Comparison of ENCODE assay signal across 26 mouse cellular contexts in the genomic region with DNA sequence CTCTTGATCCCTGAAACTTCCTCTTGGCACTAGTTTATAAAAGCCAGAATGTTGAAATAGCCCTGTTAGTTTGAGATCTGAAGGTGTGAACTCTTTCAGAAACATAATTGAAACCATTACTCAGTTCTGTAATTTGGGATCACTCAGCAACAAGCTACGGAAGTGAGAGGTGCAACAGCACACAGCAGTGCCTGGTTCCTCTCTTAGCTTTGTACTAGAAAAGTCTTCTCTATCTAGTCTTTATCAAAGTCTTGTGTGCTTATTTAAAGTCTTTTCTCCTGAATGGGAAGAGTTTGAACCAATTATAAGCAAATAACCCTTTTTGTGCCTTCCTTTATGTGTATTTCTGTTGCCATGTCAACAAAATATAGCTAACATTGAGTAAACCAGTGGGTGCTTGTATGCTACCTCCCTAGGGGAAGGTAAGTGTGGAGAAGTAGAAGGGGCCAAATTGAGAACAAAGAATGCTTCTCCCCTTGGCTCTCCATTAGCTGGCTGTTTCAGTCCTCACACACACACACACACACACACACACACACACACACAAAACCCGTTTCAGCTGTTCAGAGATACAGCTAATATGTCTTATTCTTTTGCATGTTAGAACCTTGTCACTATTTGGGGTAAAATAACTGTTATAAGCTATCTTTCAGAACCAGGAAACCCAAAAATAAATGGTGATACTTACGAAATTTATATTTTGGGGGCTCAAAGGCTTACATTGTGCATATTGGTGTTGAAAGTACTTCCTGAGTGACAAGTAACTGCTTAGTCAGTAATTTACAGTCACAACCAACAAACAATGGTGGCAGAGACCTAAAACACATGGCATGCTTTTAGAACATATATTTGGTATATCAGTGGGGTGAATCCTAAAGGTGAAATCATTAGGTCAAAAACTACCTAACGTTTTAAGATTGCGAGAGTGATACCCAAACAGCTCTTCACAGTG. TPM values are rescaled to one million over a fixed set of nuclear protein-coding genes. Genes with fewer than 3 reads are reported as not detected.
DNase-seq lines count a peak whose midpoint lies in the region; ATAC-seq and TF ChIP-seq lines count a peak whose summit lies in the region.
"Had no signal": no experiment of that assay in that cellular context is flagged by ENCODE, and none has a peak within 500 bp of the region (broad histone marks: within the 10 kb centered on the region; RNA-seq: fewer than 3 reads in every experiment).

No protein-coding gene starts in this region.

- DNase-seq in kidney, postnatal 25 days, result no peak
- DNase-seq in A20 (ENCODE audit: low read depth, low spot score), result peak; percentile 75
- no peak for DNase-seq in layer of hippocampus, postnatal 36 days
- no peak for DNase-seq in hindbrain, postnatal 0 days (ENCODE audit: low spot score)
- DNase-seq: adrenal gland, postnatal 14 days; cerebellum, adult 18-20 months; cerebellum, postnatal 36 days; heart, adult 11 months; heart, postnatal 14 days; kidney, adult 11 months; kidney, postnatal 10 days; liver, embryonic 13.5 days; right cerebral cortex, postnatal 14 days had no signal

- no peak overlapping the region for H3K4me2 ChIP-seq in kidney, embryonic 16.5 days (replicated peaks; ENCODE audit: low read depth, low read length)
- no peak overlapping the region for H3K4me2 ChIP-seq in hindbrain, postnatal 0 days (ENCODE audit: low read depth, low read length)
- H3K4me2 ChIP-seq in intestine, postnatal 0 days (replicated peaks; ENCODE audit: low read depth), result no peak overlapping the region
- H3K4me2 ChIP-seq: forebrain, embryonic 13.5 days; heart, embryonic 12.5 days; hindbrain, embryonic 13.5 days; limb, embryonic 12.5 days; liver, embryonic 13.5 days; lung, embryonic 15.5 days; neural tube, embryonic 13.5 days had no signal

- no peaks in the 10 kb centered on the region for H3K27me3 ChIP-seq in kidney, embryonic 16.5 days (ENCODE audit: insufficient read depth, low read length)
- no peaks in the 10 kb centered on the region for H3K27me3 ChIP-seq in hindbrain, postnatal 0 days (ENCODE audit: insufficient read depth, low read length)
- no peaks in the 10 kb centered on the region for H3K27me3 ChIP-seq in intestine, postnatal 0 days (replicated peaks; ENCODE audit: control insufficient read depth, insufficient read depth, low read length)
- H3K27me3 ChIP-seq: forebrain, embryonic 13.5 days; heart, embryonic 12.5 days; hindbrain, embryonic 13.5 days; limb, embryonic 12.5 days; liver, embryonic 13.5 days; lung, embryonic 15.5 days; neural tube, embryonic 13.5 days; Patski had no signal

- TF ChIP-seq POLR2A in bone marrow, adult 2 months (IDR thresholded peaks at IDR 0.05; ENCODE audit: borderline replicate concordance, control insufficient read depth, low read depth, low read length), result no peak

- TF ChIP-seq CTCF in bone marrow, adult 2 months (IDR thresholded peaks at IDR 0.05; ENCODE audit: control insufficient read depth, insufficient read depth, low read length), result no peak
- no peak for TF ChIP-seq CTCF in hindbrain, postnatal 0 days (IDR thresholded peaks at IDR 0.05; ENCODE audit: low read depth)
- TF ChIP-seq CTCF in intestine, postnatal 0 days (IDR thresholded peaks at IDR 0.05; ENCODE audit: low read depth), result no peak

- peak overlapping the region; percentile 27; the same call in 1 of the 2 replicates for H3K27ac ChIP-seq in kidney, embryonic 16.5 days (ENCODE audit: low read length)
- H3K27ac ChIP-seq in bone marrow, adult 2 months (ENCODE audit: control insufficient read depth, insufficient read depth, low read depth, low read length, poor library complexity), result peak overlapping the region; percentile 48; the same call in 1 of the 2 replicates
- H3K27ac ChIP-seq in hindbrain, postnatal 0 days, result no peak overlapping the region
- H3K27ac ChIP-seq in intestine, postnatal 0 days (ENCODE audit: low read depth, low read length), result no peak overlapping the region
- H3K27ac ChIP-seq: embryonic facial prominence, embryonic 10.5 days; forebrain, embryonic 13.5 days; hindbrain, embryonic 13.5 days; limb, embryonic 12.5 days; liver, embryonic 13.5 days; lung, embryonic 15.5 days; neural tube, embryonic 13.5 days; stomach, postnatal 0 days had no signal

- H3K36me3 ChIP-seq in kidney, embryonic 16.5 days (ENCODE audit: insufficient read depth, low read length), result no peaks in the 10 kb centered on the region
- H3K36me3 ChIP-seq in hindbrain, postnatal 0 days (ENCODE audit: insufficient read depth, low read length), result no peaks in the 10 kb centered on the region
- H3K36me3 ChIP-seq in intestine, postnatal 0 days (ENCODE audit: control insufficient read depth, insufficient read depth), result no peaks in the 10 kb centered on the region
- H3K36me3 ChIP-seq: heart, embryonic 12.5 days; hindbrain, embryonic 13.5 days; liver, embryonic 13.5 days; lung, embryonic 15.5 days had no signal

- H3K4me1 ChIP-seq in kidney, embryonic 16.5 days (ENCODE audit: insufficient read depth, low read length), result peaks cover 9% of the 10 kb centered on the region; the same call in 1 of the 2 replicates
- no peaks in the 10 kb centered on the region; the same call in 1 of the 2 replicates for H3K4me1 ChIP-seq in bone marrow, adult 2 months (ENCODE audit: control insufficient read depth, insufficient read depth, low read length)
- no peaks in the 10 kb centered on the region for H3K4me1 ChIP-seq in hindbrain, postnatal 0 days (ENCODE audit: insufficient read depth, low read length)
- H3K4me1 ChIP-seq in intestine, postnatal 0 days (replicated peaks; ENCODE audit: control insufficient read depth, insufficient read depth, low read length), result no peaks in the 10 kb centered on the region
- H3K4me1 ChIP-seq: embryonic facial prominence, embryonic 10.5 days; forebrain, embryonic 13.5 days; heart, embryonic 12.5 days; hindbrain, embryonic 13.5 days; limb, embryonic 12.5 days; liver, embryonic 13.5 days; lung, embryonic 15.5 days; neural tube, embryonic 13.5 days had no signal

- no peaks in the 10 kb centered on the region for H3K9me3 ChIP-seq in kidney, embryonic 16.5 days (ENCODE audit: low read length)
- no peaks in the 10 kb centered on the region for H3K9me3 ChIP-seq in hindbrain, postnatal 0 days (ENCODE audit: low read length)
- no peaks in the 10 kb centered on the region for H3K9me3 ChIP-seq in intestine, postnatal 0 days (ENCODE audit: control insufficient read depth)
- H3K9me3 ChIP-seq: embryonic facial prominence, embryonic 10.5 days; forebrain, embryonic 13.5 days; heart, embryonic 12.5 days; hindbrain, embryonic 13.5 days; limb, embryonic 12.5 days; liver, embryonic 13.5 days; lung, embryonic 15.5 days; neural tube, embryonic 13.5 days had no signal

- no peak overlapping the region for H3K4me3 ChIP-seq in kidney, embryonic 16.5 days (ENCODE audit: low read length)
- H3K4me3 ChIP-seq in bone marrow, adult 2 months (replicated peaks; ENCODE audit: control insufficient read depth, low read depth, low read length), result no peak overlapping the region
- no peak overlapping the region for H3K4me3 ChIP-seq in hindbrain, postnatal 0 days (ENCODE audit: low read length)
- no peak overlapping the region for H3K4me3 ChIP-seq in intestine, postnatal 0 days (ENCODE audit: low read depth, low read length)
- H3K4me3 ChIP-seq: embryonic facial prominence, embryonic 10.5 days; forebrain, embryonic 13.5 days; heart, embryonic 12.5 days; hindbrain, embryonic 13.5 days; limb, embryonic 12.5 days; liver, embryonic 13.5 days; lung, embryonic 15.5 days; neural tube, embryonic 13.5 days had no signal

- WGBS in kidney, embryonic 16.5 days, result 79% methylated on average over 5 of the region's 5 CpGs
- WGBS in bone marrow, adult 2 months, result 40% methylated on average over 5 of the region's 5 CpGs
- 88% methylated on average over 5 of the region's 5 CpGs for WGBS in hindbrain, postnatal 0 days
- WGBS in intestine, postnatal 0 days, result 84% methylated on average over 5 of the region's 5 CpGs

- ATAC-seq in kidney, embryonic 16.5 days (ENCODE audit: low FRiP score, low TSS enrichment), result no peak
- ATAC-seq in megakaryocyte, adult 5-6 weeks (ENCODE audit: poor library complexity, severe bottlenecking), result peak; percentile 89
- no peak for ATAC-seq in hindbrain, postnatal 0 days
- ATAC-seq in intestine, postnatal 0 days, result no peak
- ATAC-seq: forebrain, embryonic 13.5 days; Patski had no signal

- H3K9ac ChIP-seq in kidney, embryonic 16.5 days (replicated peaks; ENCODE audit: low read length), result no peak overlapping the region
- H3K9ac ChIP-seq in hindbrain, postnatal 0 days (replicated peaks; ENCODE audit: low read length), result no peak overlapping the region
- H3K9ac ChIP-seq in intestine, postnatal 0 days (ENCODE audit: low read depth, low read length), result no peak overlapping the region
- H3K9ac ChIP-seq: forebrain, embryonic 13.5 days; heart, embryonic 12.5 days; hindbrain, embryonic 13.5 days; limb, embryonic 12.5 days; liver, embryonic 13.5 days; lung, embryonic 15.5 days; neural tube, embryonic 13.5 days had no signal

RNA-seq across cellular contexts. Expression of a gene that starts 59.8 kb away (rescaled TPM):
- polyA plus RNA-seq in kidney, embryonic 16.5 days (2015; fragmentation: Nextera tagmentation; extraction: Ambion mirVana), result 18.3 and 20.8 TPM in 2 replicates
- 7.5 and 13.9 TPM in 2 replicates for polyA plus RNA-seq in bone marrow, adult 2 months (2011; ENCODE audit: insufficient read depth, insufficient read length, low replicate concordance, missing spikeins)
- 34.2 and 46.4 TPM in 2 replicates for total RNA-seq in megakaryocyte, adult 5-6 weeks (2015)
- 80.8 and 82.7 TPM in 2 replicates for total RNA-seq in megakaryocyte, adult 5-6 weeks (2017)
- 100 to 1,000 TPM; 232 to 261 TPM for total RNA-seq in layer of hippocampus, postnatal 36 days (2021)
- total RNA-seq in hindbrain, postnatal 0 days (2014; rRNA removed), result 56.8 and 57.5 TPM in 2 replicates
- polyA plus RNA-seq in hindbrain, postnatal 0 days (2015; fragmentation: Nextera tagmentation; extraction: Ambion mirVana), result 19.6 and 23.1 TPM in 2 replicates
- 74.7 and 83.6 TPM in 2 replicates for polyA plus RNA-seq in intestine, postnatal 0 days (2015; fragmentation: Nextera tagmentation; extraction: Ambion mirVana)

Comparison
In these comparisons a context has a peak if more than half of its experiments do, and no peak if none do; other contexts are left out.
1. H3K27ac ChIP-seq: peak in kidney, embryonic 16.5 days (single experiment) and bone marrow, adult 2 months (single experiment); none in hindbrain, postnatal 0 days (single experiment) and intestine, postnatal 0 days (single experiment).